Mouse (Mus musculus): Measurements from ENCODE around the gene Sccpdh.
"Not testable (repeated sequence)": the region's sequence is repeated elsewhere in the genome, so short reads cannot be mapped to it uniquely, and the experiment has no call there.

Sccpdh gene

DNA sequence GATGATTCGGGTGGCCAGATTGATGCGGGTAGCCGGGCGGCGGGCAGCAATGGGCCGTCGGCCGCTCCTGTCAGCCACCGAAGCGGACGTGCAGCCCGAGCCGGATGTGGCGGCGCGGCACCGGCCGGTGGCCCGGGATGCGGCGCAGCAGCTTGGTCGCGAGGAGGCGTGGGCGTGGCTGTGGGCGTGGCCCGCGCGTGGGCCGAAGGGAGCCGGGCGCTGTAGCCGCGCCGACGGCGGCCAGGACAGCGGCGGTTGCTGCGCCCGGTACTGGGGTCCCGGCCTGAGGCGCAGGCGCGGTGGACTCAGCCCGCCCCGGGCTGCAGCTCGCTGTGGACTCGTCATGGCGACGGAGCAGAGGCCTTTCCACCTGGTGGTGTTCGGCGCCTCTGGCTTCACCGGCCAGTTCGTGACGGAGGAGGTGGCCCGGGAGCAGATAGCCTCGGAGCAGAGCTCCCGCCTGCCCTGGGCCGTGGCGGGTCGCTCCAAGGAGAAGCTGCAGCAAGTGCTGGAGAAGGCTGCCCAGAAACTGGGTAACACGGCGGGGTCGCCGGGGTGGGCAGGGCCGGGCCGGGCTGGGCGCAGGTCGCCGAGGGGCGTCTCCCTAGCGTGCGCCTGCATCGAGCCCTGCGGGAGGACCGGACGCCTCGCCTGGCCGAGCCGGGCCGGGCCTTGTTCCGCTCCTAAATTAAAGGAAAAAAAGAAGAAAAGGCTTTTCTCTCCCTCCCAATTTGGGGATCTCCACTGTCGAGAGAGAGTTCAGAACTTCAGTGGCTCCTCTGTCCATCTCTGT, at the start of gene Sccpdh:
Gene Sccpdh (plus strand): TSS at position 198 of the 793 bp plus-strand sequence.
- peak; percentile 48 for DNase-seq (ENCODE audit: low spot score)

DNA sequence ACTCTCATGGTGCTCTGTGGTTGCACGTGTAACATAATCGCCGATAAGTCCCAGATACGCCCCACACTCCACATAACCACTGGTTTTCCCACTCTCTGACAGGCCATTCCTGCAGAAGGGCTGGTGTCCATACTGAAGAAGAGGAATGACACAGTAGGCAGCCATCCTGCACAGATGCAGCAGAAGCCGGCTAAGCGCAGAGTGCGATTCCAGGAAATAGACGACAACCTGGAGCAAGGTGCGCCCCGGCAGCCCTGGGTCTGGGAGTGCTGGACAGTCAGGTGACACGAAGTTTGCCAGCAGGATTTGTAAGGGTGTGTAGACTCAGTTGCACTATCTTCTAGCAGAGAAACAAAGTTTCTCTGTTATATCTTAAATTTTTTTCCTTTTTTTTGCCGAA, 45.3 kb upstream of the Sccpdh start:
- no peak for DNase-seq (ENCODE audit: low spot score)

DNA sequence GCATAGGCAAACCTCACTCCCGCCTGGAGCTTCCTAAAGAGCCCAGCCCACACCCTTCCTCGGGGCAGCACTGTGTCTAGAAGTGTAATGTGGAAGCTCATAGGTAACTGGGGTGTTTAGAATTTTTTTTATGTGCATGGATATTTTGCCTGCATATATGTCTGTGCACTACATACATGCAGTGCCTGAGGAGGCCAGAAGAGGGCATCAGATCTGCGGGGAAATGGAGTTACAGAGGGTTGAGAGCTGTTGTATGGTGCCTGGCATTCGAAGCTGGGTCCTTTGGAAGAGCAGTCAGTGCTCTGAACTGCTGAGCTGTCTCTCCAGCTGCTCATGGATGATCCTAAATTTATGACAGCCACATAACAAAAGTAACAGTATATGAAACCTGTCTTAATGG, 44.4 kb upstream of the Sccpdh start:
- DNase-seq (ENCODE audit: low spot score): no peak

DNA sequence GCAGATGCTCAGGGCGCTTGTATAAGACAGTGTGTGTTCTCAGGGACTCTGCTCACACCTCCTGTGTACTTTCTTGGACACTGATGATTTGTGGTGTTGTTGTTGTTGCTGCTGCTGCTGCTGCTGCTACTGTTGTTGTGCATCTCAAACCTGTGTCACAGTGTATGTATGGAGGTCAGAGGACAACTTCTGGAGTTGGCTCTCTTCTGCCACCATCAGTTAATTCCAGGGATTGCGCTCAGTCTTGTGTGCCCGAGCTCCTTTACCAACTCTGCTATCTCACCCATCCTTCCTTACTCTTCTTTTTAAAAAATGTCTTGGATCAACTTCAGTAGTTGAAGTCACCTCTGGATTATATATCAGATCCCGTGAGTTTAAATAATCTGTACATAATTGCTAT, 43.7 kb upstream of the Sccpdh start:
- DNase-seq (ENCODE audit: low spot score): peak; percentile 24

DNA sequence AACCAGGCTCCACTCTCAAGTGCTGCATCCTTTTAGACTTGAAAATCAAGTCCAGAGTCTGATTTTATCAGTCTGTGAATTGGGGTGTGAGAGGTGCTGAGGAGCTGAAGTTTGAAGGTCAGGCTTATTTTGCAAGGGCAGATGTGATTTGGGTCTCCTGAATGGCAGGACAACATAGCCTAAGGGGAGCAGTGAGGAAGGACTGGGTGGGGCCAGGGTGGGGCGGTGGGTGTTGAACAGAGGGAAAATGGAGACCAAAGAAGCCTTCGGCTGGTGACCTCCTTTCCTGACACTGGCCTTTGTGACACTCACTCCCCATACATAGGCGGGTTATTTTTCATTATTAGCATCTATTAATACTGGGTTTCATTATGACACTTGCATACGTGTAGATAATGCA, 40.2 kb upstream of the Sccpdh start:
- no peak for DNase-seq (ENCODE audit: low spot score)

DNA sequence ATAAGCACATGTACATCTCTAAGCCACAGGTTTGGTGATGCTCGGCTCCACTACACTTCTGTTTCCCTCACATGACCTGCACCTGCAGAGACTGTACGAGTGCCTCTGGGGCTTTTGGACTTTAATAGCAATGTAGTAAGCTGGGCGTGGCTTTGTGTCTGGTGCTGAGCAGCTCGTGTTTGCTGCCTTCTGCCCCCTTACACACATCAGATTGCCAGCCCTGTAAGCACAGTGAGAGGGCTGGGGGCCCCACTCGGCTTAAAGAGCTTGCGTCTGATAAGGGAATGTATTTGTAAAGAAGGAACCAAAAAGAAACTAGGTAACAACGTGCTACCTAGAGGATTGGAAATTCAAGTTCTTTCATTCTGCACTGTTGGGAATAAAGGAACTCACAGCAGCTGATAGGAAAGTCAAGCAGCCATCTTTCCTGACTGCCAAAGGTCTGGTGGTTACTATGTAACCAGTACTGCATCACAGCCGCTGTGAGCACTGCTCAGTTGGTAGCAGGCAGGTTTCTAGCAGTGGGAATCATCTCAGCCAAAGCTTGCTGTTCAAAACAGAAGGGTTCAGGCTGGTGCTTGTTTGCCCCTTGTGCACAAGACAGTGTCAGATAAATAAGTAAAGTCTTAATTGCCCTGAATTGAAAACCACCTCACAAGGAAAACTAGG, 39.4 kb upstream of the Sccpdh start:
- no peak for DNase-seq (ENCODE audit: low spot score)

DNA sequence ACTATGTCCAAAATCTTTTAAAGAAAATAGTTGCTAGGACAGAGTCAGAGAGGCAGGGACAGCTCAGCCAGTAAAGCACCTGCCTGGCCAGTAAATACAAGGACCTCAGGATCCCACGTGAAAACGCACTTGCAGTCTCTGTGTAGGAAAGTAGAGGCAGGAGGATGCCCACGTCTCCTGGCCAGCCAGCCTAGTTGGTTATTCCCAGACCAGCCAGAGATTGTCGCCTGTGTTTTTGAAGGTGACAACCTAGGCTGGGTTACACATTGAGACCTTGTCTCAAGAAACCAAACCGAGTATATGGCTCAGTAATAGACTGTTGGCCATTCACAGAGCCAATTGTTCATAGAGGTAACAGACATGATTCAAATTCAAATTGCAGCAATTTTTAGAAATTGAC, 38.7 kb upstream of the Sccpdh start:
- no peak for DNase-seq (ENCODE audit: low spot score)

DNA sequence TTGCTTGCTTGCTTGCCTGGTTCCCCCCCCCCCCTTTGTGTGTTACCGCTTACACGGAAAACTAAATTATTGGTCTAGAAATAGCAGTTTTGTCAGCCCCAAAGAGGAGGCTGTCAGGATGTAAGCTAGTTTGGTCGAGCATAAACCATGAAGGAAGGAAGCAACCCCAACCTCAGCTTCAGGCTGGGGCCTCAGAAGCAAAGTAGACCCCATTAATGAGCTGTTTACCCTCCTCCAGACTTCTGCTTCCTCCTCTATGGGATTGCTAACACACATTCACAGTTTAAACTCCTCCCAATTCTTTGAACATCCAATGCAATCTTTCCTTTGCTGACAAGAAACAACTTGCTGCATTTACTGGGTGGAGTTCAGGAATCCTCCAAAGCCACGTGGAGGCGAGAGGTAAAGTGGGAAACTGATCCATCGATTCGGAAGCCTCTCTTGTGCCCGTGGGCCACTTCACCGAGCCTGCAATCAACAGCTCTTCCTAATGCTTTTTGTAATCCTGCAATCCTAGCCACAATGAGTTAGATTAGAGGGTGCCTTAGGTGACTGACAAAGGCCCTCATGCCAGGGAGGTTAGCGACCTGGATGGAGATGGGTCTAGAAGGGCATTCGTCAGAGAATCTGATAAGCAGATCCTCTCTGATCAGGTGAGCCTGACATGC, 35.1 kb upstream of the Sccpdh start:
- DNase-seq (ENCODE audit: low spot score): no peak

DNA sequence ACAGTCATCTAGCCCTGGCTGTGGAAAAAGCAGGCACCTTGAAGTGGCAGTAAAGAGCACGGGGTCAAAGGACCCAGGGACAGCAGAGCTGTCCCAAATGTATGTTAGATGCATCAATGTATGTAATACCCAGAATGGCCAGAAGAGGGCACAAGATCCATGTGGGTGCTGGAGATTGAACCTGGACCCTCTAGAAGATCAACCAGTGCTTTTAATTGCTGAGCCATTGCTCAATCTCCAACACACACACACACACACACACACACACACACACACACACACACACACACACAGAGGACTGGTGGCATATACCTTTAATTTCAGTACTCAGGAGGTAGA, 34.6 kb upstream of the Sccpdh start:
- DNase-seq (ENCODE audit: low spot score): no peak

DNA sequence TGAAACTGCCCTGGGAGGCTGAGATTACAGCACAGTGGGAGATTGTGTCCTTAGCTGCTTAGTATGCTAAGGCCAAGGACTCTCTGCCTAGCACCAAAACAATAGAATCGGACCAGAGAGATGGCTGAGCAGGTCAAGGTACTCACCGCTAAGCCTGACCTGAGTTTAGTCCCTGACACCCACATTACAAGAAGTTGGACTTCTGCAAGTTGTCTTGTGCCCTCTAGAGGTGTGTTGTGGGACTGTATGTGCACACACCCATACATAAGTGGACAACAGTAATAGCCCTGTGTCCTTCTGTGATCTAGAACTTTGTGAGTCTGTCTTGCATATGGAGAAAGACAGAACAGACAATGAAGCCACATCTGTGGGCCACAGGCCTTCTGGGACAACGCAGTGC, 33.9 kb upstream of the Sccpdh start:
- DNase-seq (ENCODE audit: low spot score): no peak

DNA sequence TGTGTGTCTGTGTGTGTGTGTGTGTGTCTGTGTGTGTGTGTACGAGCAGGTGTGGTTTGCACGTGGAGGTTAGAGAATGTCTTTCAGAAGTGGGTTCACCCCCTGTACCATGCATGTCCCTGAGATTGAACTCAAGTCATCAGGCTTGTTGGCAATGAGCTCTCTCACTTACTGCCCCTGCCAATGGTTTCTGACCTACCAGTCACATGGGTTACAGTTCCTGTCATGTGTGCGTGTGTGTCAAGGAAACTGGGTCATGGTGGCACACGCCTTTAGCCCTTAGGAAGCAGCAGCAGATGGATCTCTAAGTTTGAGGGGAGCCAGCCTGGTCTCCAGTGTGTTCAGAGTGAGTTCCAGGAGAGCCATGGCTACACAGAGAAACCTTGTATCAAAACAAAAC, 25.3 kb upstream of the Sccpdh start:
- no peak for DNase-seq (ENCODE audit: low spot score)

DNA sequence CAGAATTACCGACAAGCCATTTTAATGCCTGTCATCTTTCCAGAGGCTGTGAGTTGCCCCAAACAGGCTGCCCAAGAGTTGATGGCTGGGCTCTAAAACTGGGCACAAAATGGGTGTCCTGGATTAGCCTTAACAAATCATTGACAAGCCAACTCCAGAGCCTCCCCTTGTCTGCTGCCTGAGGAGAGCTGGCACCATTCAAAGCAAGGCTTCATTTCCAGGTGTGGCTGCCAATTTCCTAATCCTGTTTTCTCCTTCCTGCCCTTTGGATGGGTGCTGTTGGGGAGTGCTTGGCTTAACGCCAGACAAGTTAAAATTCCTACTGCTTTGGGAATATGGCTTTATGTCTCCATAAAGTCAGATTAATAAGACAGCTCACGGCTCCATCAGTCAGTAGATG, 23.9 kb upstream of the Sccpdh start:
- no peak for DNase-seq (ENCODE audit: low spot score)

DNA sequence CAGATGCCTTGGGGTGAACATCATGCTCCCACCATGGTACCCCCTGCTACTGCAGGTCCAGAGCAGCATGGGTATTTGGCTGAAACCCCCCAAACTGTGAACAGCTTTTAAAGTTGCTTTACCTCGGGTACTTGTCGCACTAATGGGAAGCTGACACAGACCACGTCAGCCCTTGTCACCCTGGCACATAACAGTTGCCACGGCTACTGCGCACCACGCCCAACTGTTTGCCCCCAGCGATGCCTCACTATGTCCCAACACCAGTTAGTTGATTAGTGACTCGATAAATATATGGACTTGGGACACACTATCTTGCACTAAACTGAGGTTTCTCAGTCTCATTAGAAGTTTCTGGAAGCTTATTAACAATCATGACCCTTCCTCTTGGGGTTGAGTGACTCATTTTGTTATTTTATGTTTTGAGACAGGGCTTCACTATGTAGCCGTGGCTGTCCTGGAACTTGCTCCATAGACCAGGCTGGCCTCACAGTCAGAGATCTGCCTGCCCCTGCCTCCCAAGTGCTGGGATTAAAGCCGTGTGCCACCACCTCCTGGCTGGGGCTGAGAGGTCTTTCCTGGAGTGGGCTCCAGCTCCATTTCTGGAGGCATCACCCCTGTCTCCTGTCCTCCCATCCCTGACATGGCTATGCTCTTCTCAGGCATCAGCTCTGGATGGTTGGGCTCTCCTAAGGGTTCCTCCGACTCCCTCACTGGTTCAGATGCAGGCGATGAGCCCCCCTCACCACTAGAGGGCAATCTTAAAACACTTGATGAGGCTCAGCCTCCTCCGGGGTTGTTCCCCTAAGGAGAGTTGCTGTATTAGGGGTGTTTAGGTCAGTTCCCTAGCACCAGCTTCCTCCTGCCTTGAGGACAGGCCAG, 22.7 kb upstream of the Sccpdh start:
- DNase-seq (ENCODE audit: low spot score): peak; percentile 29

DNA sequence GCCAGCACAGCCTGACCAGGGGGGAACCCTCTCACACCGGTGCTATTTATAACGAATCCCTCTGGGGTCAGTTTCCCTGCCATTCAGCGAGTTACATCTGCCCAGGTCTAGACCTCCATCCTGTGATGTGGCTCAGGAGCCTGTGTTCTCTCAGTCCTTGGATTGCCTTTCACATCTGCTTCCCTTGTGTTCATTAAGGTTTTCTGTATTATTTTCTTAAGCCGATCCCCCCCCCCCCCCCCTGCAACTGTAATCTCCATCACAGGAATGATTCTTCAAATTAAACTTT, 22.1 kb upstream of the Sccpdh start:
- DNase-seq (ENCODE audit: low spot score): no peak

DNA sequence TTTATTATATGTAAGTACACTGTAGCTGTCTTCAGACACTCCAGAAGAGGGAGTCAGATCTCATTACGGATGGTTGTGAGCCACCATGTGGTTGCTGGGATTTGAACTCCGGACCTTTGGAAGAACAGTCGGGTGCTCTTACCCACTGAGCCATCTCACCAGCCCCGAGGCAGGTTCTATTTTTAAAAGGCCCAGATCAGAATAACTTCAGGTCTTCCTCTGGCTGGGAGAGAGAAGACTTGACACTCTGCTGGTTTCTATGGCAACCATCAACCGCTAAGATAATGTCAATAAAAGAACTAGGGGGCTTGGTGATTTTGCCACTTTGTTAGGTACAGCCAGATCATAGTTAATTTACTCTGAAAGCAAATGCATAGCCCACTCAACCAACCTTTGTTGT, 19.3 kb upstream of the Sccpdh start:
- DNase-seq (ENCODE audit: low spot score): not testable (repeated sequence)

DNA sequence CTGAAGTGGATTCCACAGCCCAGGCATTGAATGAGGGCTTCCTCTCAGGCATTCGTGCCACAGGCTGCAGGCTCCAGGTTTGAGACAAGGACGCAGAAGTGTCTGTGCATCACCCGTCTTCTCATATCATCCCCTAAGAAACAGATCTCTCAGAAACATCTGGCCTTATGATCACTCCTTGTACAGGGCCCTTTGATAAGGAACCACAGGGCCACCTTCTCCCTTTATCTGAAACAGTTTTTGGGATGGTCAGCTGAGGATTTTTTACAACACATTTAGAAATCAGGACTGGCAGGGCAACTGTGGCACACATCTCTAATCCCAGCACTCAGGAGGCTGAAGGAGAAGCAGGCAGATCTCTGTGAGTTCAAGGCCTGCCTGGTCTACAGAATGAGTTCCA, 18.7 kb upstream of the Sccpdh start:
- DNase-seq (ENCODE audit: low spot score): no peak

DNA sequence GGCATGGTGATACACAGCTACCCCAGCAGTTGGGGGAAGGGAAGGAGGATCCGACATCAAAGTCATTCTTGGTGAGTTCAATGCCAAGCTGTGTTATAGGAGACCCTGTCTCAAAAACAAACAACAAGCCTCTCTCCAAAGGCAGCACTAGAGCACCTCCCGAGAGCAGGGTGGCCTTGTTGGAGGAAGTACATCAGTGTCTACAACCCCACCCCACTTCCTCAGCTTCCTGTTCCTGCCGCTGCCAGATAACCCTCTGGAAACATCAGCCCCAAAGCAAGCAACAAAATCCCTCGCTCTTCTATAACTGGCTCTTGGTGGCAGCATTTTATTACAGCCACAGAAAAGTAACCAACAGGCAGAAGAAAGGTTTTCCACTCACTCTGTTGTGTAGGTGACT, 17.7 kb upstream of the Sccpdh start:
- no peak for DNase-seq (ENCODE audit: low spot score)

DNA sequence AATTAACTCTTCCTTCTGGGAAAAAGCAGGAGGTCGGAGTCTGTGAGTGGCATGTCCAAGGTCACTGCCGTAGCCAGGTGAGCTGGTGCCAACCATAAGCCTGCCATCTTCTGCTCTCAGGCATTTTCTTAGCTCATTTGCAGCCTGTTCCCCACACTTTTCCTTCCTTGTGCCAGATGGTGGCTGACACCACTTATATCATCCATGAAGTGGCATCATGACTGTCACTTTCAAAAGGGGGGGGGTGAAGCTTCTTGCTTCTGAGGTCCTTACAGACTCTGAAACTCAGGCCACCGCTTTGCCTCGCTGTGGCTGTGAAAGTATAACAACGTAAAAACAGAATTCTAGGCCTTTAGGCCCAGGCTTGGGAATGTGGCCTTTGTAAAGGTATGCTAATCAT, 16.8 kb upstream of the Sccpdh start:
- no peak for DNase-seq (ENCODE audit: low spot score)

DNA sequence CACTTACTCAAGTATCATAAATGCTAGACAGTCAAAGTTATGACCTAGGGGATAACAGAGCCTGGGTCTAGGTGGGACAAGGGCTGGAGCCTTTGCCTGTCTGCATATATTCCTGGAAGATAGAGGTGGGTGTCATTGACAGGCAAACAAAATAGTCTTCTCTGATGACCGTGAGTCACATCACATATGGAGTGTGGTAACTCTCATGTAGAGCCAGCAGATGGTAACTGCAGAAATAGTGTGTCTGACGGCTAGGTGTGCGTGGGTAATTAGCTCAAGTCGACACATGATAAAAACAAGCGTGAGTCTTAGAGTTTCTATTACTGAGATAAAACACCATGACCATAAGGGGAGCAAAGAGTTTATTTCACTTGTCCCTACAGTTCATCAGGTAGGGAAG, 4.9 kb upstream of the Sccpdh start:
- no peak for DNase-seq (ENCODE audit: low spot score)

DNA sequence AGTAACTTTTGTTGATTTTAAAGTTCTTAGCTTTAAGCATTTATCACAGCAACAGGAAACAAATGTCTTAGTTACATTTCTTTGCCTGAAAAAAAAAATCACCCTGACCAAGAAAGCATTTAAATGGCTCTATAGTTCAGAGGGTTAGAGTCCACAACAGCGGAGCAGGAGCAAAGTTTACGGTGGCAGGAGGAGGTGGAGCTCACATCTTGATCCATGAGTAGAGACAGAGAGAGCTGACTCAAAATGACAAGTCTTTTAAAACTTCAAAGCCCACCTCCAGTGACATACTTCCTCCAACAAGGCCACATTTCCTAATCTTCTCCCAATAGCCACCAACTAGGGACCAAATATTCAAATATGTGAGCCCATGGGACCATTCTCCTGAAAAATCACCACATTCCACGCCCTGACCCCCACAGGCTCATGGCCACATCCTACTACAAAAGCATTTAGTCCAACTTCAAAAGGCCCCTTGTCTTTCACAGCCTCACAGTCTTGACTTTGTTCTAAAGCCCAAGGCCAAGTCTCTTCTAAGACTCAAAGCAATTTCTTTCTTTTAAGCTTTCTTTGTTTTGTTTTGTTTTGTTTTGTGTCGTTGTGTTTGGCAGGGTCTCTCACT, 3.6 kb upstream of the Sccpdh start:
- no peak for DNase-seq (ENCODE audit: low spot score)

DNA sequence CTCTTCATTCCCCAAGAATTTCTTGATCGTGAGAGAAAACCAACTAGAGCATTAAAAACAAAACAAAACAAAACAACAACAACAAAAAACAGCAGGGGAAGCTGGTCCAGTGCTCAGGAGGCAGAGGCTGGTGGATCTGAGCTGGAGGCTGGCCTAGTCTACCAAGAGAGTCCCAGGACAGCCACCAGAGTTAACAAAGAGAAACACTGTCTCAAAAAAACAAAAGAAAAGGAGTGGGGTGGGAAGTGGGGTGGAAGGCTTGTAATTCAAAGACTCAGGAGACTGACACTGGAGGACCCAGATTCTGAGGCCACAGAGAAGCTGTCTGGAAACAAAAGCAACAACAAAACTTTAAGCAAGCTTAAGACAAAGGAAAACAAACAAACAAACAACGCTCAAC, 1.0 kb upstream of the Sccpdh start:
- no peak for DNase-seq (ENCODE audit: low spot score)

DNA sequence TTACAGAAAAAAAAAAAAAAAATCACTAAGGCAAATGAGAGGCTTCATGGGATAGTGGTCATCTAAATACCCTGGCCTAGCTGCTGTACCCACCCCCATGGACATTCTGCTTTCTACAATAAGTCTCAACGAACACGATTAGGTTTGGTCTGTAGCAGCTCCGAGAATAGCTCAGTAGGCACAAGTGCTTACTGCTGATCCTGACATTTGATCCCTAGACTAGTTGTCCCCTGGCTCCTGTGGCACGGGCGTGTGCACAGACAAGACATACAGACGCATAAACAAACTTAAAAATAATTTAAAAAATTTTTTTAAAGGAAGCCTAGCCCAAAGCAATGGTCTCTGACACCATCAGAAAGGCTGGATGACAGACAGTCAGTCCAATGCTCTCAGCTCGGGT, 560 bp upstream of the Sccpdh start:
- DNase-seq (ENCODE audit: low spot score): no peak
